Mouse (Mus musculus) kidney, postnatal 4 days (tissue): ENCODE results near the gene Tnfsf13.

Source experiments
- DNase-seq, 2 experiments: peaks; one replicate each; pipeline ENCODE4 v3.0.0; 2021; ENCODE audit warnings: mixed read lengths in 2 of 2

Tnfsf13 gene

DNA sequence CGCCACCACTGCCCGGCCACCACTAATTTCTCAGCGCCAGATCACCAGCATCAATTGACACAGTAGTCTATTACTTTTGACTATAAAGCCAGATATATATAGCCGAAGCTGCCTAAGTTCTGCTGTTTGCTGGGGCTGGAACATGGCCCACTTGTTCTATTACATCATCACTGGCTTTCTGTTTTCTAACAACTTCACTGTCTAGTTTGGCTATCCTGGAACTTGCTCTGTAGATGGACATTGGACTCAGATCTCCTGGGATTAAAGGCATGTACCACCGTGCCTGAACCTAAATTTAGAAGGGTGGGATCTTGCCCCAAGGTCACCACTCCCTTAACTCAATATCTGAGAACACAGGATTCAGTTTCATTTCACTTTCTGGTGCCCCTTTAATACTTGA is 39.7 kb downstream of the Tnfsf13 start:
- no peak for DNase-seq

DNA sequence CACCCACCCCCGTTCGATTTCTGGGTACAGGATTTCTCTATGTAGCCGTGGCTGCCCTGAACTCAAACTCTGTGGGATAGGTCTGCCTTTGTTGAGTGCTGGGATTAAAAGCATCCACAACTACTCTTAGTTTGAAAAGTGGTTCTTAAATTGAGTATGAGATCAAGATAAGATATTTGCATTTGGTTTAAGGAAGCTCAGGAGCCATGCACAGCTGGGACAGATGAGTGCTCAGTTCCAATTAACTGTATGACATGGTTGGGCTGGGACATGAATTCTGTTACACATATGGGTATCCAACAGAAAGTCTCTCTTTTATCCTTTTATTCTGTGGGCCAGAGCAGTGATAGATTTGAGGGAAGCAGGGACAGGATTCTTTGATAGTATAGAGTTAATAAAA is 50.1 kb downstream of the Tnfsf13 start:
- no peak for DNase-seq

DNA sequence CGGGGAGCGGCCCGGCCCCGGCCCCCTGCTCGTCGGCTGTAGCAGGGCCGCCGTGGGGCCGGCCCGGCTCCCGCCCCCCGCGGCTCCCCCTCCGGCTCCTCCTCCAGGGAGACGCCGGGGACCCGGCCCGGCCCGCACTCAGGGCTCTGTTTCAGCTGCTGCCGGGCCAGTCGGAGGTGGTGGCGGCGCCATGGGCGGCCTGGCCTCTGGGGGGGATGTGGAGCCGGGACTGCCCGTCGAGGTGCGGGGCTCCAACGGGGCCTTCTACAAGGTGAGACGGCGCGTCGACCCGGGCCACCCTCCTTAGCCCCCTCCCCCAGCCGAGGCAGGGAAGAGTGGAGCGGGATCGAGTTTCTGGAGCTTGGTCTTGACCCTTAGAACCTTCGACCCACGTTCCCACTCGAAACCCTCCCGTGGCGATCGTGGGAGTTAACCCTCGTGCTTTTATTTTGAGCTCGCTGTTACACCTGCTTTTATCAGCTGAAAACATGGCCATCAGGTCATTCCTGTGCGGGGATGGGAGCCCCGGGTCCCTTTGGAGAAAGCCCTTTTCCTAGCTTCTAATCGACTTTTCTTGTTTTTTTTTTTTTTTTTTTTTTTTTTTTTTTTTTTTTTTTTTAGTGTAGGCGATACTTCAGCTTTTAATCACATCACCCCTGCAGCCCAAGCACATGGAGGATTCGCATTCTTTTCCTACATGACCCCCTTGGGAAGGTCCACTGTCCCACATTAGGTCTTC is 52.3 kb downstream of the Tnfsf13 start:
- DNase-seq, result peak in 1 of 2 experiments; percentile 87
